ENCODE assay signal across 17 mouse cellular contexts in genomic region chr5:96991156-96991555, GRCm38 (mm10).
"Had no signal": no experiment of that assay in that cellular context is flagged by ENCODE, and none has a peak within 500 bp of the region (broad histone marks: within the 10 kb centered on the region; RNA-seq: fewer than 3 reads in every experiment).

No protein-coding gene starts in this region.

- ATAC-seq: lung, postnatal 0 days; midbrain, embryonic 13.5 days; midbrain, embryonic 15.5 days had no signal

- H3K9me3 ChIP-seq: lung, embryonic 15.5 days; megakaryocyte, embryonic 14.5 days; midbrain, embryonic 13.5 days; midbrain, embryonic 15.5 days; neural tube, embryonic 12.5 days; stomach, embryonic 15.5 days had no signal

- H3K4me3 ChIP-seq: lung, embryonic 15.5 days; megakaryocyte, embryonic 14.5 days; midbrain, embryonic 13.5 days; midbrain, embryonic 15.5 days; neural tube, embryonic 12.5 days; stomach, embryonic 15.5 days had no signal

- H3K27ac ChIP-seq: lung, embryonic 15.5 days; macrophage; midbrain, embryonic 13.5 days; midbrain, embryonic 15.5 days; neural tube, embryonic 12.5 days; stomach, embryonic 15.5 days; stomach, postnatal 0 days had no signal

- DNase-seq: lung, adult 2 months; lung, postnatal 14 days; lung, postnatal 36 days; right cerebral cortex, postnatal 14 days; thymus, adult 2 months; thymus, postnatal 25 days; thymus, postnatal 4 days had no signal

- H3K4me2 ChIP-seq: lung, embryonic 15.5 days; midbrain, embryonic 11.5 days; midbrain, embryonic 13.5 days; midbrain, embryonic 15.5 days; neural tube, embryonic 12.5 days; stomach, embryonic 15.5 days had no signal

- H3K27me3 ChIP-seq: lung, embryonic 15.5 days; megakaryocyte, embryonic 14.5 days; midbrain, embryonic 13.5 days; midbrain, embryonic 15.5 days; neural tube, embryonic 12.5 days; stomach, embryonic 15.5 days had no signal

- H3K36me3 ChIP-seq: lung, embryonic 15.5 days; midbrain, embryonic 13.5 days; midbrain, embryonic 15.5 days; neural tube, embryonic 12.5 days; stomach, embryonic 15.5 days had no signal

- H3K9ac ChIP-seq: lung, embryonic 15.5 days; midbrain, embryonic 13.5 days; midbrain, embryonic 15.5 days; neural tube, embryonic 12.5 days; stomach, embryonic 15.5 days had no signal

- H3K4me1 ChIP-seq: neural tube, embryonic 12.5 days; stomach, embryonic 15.5 days had no signal
